Mouse (Mus musculus) stomach, embryonic 16.5 days (tissue): ENCODE data around the gene Pqlc3. TPM values are rescaled to one million over a fixed set of nuclear protein-coding genes. Genes with fewer than 3 reads are reported as not detected.

Experiments
- ATAC-seq: fragments of 200-750 bp; cut with Nextera tagmentation; 2 replicates; pipeline ENCODE4 v1.8.0; 2017; ENCODE audit warnings: moderate number of reproducible peaks, moderate TSS enrichment; ENCODE audit not compliant: insufficient read depth, low FRiP score
- H3K27ac ChIP-seq: fragments of 300-500 bp; sonication (generic); 2 replicates; pipeline ENCODE4 v1.5.1; 2014; ENCODE audit warnings: low read length
- H3K27me3 ChIP-seq: fragments of 300-500 bp; sonication (generic); 2 replicates; pipeline ENCODE4 v1.6.1; 2014; ENCODE audit warnings: low read length, control low read depth, mixed read lengths; ENCODE audit not compliant: control insufficient read depth, insufficient read depth
- H3K36me3 ChIP-seq: fragments of 300-500 bp; sonication (generic); 2 replicates; pipeline ENCODE4 v1.6.1; 2014; ENCODE audit warnings: low read length; ENCODE audit not compliant: control insufficient read depth, insufficient read depth
- H3K4me1 ChIP-seq: fragments of 300-500 bp; sonication (generic); 2 replicates; pipeline ENCODE4 v1.6.1; 2014; ENCODE audit warnings: low read length, control low read depth, mixed read lengths; ENCODE audit not compliant: control insufficient read depth, insufficient read depth
- H3K4me2 ChIP-seq: fragments of 300-500 bp; sonication (generic); 2 replicates; pipeline ENCODE4 v1.6.1; 2014; ENCODE audit warnings: low read depth, low read length, mixed read lengths
- H3K4me3 ChIP-seq: fragments of 300-500 bp; sonication (generic); replicated peaks from 2 replicates; pipeline ENCODE4 v1.5.1; 2014; ENCODE audit warnings: mild to moderate bottlenecking, low read length
- H3K9ac ChIP-seq: fragments of 300-500 bp; sonication (generic); 2 replicates; pipeline ENCODE4 v1.6.1; 2014; ENCODE audit warnings: low read length
- H3K9me3 ChIP-seq: fragments of 300-500 bp; sonication (generic); replicated peaks from 2 replicates; pipeline ENCODE4 v1.6.1; 2016; ENCODE audit warnings: low read length, control low read depth; ENCODE audit not compliant: control insufficient read depth
- WGBS: fragments of 180-500 bp; shearing (Covaris S2); extraction: QIAGEN DNeasy Blood & Tissue Kit; methylation state at CpG from one replicate; pipeline ENCODE4 v1.1.7; 2014; 5-methylcytosine and 5-hydroxymethylcytosine counted together
- polyA plus RNA-seq: library from polyadenylated mRNA; unstranded; fragments of >200 nt; fragmentation: Nextera tagmentation; extraction: Ambion mirVana; gene quantifications from 2 replicates; pipeline ENCODE4 v1.2.1, GENCODE M21; 2015

Gene Pqlc3
- polyA plus RNA-seq, 1 experiment from 2014 or later: 13.8 TPM

- no peaks in the 10 kb centered on the region for H3K36me3 ChIP-seq
- H3K4me1 ChIP-seq: peaks cover 8% of the 10 kb centered on the region; the same call in 1 of the 2 replicates
- no peak overlapping the region for H3K27ac ChIP-seq
- no peak for ATAC-seq
- H3K9ac ChIP-seq: no peak overlapping the region
- 69% methylated on average over 2 of the region's 2 CpGs for WGBS
- peaks cover 4% of the 10 kb centered on the region; the same call in 1 of the 2 replicates for H3K9me3 ChIP-seq
- no peak overlapping the region for H3K4me3 ChIP-seq
- H3K27me3 ChIP-seq: no peaks in the 10 kb centered on the region
- H3K4me2 ChIP-seq: no peak overlapping the region
Measured at GRCm38 (mm10) chr12:17012067-17012899, 12.1 kb upstream of the Pqlc3 start.

- ATAC-seq: peak; percentile 68; the same call in 1 of the 2 replicates
- Histone ChIP-seq H3K9ac (peak within 1 kb of the TSS; percentile 72), H3K36me3 (no peaks in the 10 kb centered on the region), H3K27me3 (no peaks in the 10 kb centered on the region), H3K4me3 (peak within 1 kb of the TSS; percentile 53), H3K4me2 (peak within 1 kb of the TSS; percentile 67), H3K4me1 (peaks cover 8% of the 10 kb centered on the region; the same call in 1 of the 2 replicates), H3K27ac (no peak within 1 kb of the TSS), H3K9me3 (peaks cover 4% of the 10 kb centered on the region; the same call in 1 of the 2 replicates)
- WGBS: 5% methylated on average over 29 of the region's 29 CpGs
Measured at GRCm38 (mm10) chr12:17011100-17011870, 11.1 kb upstream of the Pqlc3 start, which contains the start of gene 2410004P03Rik. TSS of gene 2410004P03Rik (minus strand) at chr12:17011727.

GRCm38 (mm10) chr12:17009466-17009865 lies 9.3 kb upstream of the Pqlc3 start:
- H3K4me1 ChIP-seq: peaks cover 8% of the 10 kb centered on the region; the same call in 1 of the 2 replicates
- H3K27me3 ChIP-seq: no peaks in the 10 kb centered on the region
- no peak overlapping the region for H3K4me2 ChIP-seq
- ATAC-seq: no peak
- H3K9me3 ChIP-seq: peaks cover 4% of the 10 kb centered on the region; the same call in 1 of the 2 replicates
- H3K36me3 ChIP-seq: no peaks in the 10 kb centered on the region
- 94% methylated on average over 6 of the region's 6 CpGs for WGBS
- H3K27ac ChIP-seq: no peak overlapping the region
- H3K4me3 ChIP-seq: no peak overlapping the region
- H3K9ac ChIP-seq: no peak overlapping the region

GRCm38 (mm10) chr12:17001211-17001610 lies 1.0 kb upstream of the Pqlc3 start:
- Histone ChIP-seq H3K27ac (no peak overlapping the region), H3K36me3 (no peaks in the 10 kb centered on the region), H3K4me1 (peaks cover 8% of the 10 kb centered on the region; the same call in 1 of the 2 replicates), H3K9ac (no peak overlapping the region), H3K9me3 (no peaks in the 10 kb centered on the region), H3K4me2 (no peak overlapping the region), H3K4me3 (no peak overlapping the region), H3K27me3 (no peaks in the 10 kb centered on the region)
- 47% methylated on average over 4 of the region's 4 CpGs for WGBS
- ATAC-seq: no peak

- Histone ChIP-seq H3K27me3 (no peaks in the 10 kb centered on the region), H3K4me1 (peaks cover 8% of the 10 kb centered on the region; the same call in 1 of the 2 replicates), H3K9ac (no peak overlapping the region), H3K36me3 (no peaks in the 10 kb centered on the region), H3K4me2 (peak overlapping the region; percentile 92; the same call in 1 of the 2 replicates), H3K27ac (no peak overlapping the region), H3K9me3 (no peaks in the 10 kb centered on the region), H3K4me3 (no peak overlapping the region)
- no peak for ATAC-seq
- 51% methylated on average over 6 of the region's 6 CpGs for WGBS
Measured at GRCm38 (mm10) chr12:17000628-17001027, 420 bp upstream of the Pqlc3 start.

- Histone ChIP-seq H3K4me3 (peak overlapping the region; percentile 67), H3K27ac (peak overlapping the region; percentile 85; the same call in 1 of the 2 replicates), H3K36me3 (no peaks in the 10 kb centered on the region), H3K9me3 (no peaks in the 10 kb centered on the region), H3K27me3 (no peaks in the 10 kb centered on the region), H3K4me2 (peak overlapping the region; percentile 92), H3K9ac (peak overlapping the region; percentile 72), H3K4me1 (peaks cover 8% of the 10 kb centered on the region; the same call in 1 of the 2 replicates)
- 7% methylated on average over 10 of the region's 10 CpGs for WGBS
- ATAC-seq: no peak
Measured at GRCm38 (mm10) chr12:16999146-16999545, 1.1 kb downstream of the Pqlc3 start.

GRCm38 (mm10) chr12:16996886-16997462 lies 3.2 kb downstream of the Pqlc3 start:
- 89% methylated on average over 5 of the region's 5 CpGs for WGBS
- no peaks in the 10 kb centered on the region for H3K9me3 ChIP-seq
- ATAC-seq: no peak
- peaks cover 8% of the 10 kb centered on the region; the same call in 1 of the 2 replicates for H3K4me1 ChIP-seq
- no peak overlapping the region for H3K9ac ChIP-seq
- no peak overlapping the region for H3K4me2 ChIP-seq
- H3K36me3 ChIP-seq: no peaks in the 10 kb centered on the region
- no peak overlapping the region for H3K27ac ChIP-seq
- no peaks in the 10 kb centered on the region for H3K27me3 ChIP-seq
- no peak overlapping the region for H3K4me3 ChIP-seq

GRCm38 (mm10) chr12:16996281-16996680 lies 3.9 kb downstream of the Pqlc3 start:
- Histone ChIP-seq H3K27me3 (no peaks in the 10 kb centered on the region), H3K9me3 (no peaks in the 10 kb centered on the region), H3K36me3 (no peaks in the 10 kb centered on the region), H3K4me3 (no peak overlapping the region), H3K4me2 (no peak overlapping the region), H3K27ac (no peak overlapping the region), H3K4me1 (peaks cover 8% of the 10 kb centered on the region; the same call in 1 of the 2 replicates), H3K9ac (no peak overlapping the region)
- no peak for ATAC-seq
- 83% methylated on average over 5 of the region's 5 CpGs for WGBS
